In genomic region chr5:24575948-24576347, GRCm38 (mm10) we compare ENCODE assay signal across 11 mouse cellular contexts. TPM values are rescaled to one million over a fixed set of nuclear protein-coding genes. Genes with fewer than 3 reads are reported as not detected.
A peak's percentile ranks its signal among the peaks of the same experiment; 100 is the strongest.
DNase-seq lines count a peak whose midpoint lies in the region; ATAC-seq and TF ChIP-seq lines count a peak whose summit lies in the region.
"Had no signal": no experiment of that assay in that cellular context is flagged by ENCODE, and none has a peak within 500 bp of the region (broad histone marks: within the 10 kb centered on the region; RNA-seq: fewer than 3 reads in every experiment).

No protein-coding gene starts in this region.

- peaks cover 12% of the 10 kb centered on the region; the same call in 1 of the 2 replicates for H3K4me1 ChIP-seq in heart, postnatal 0 days (ENCODE audit: control insufficient read depth, insufficient read depth)
- H3K4me1 ChIP-seq in heart, adult 2 months (ENCODE audit: control insufficient read depth, insufficient read depth, low read length), result peaks cover 4% of the 10 kb centered on the region
- peaks cover 18% of the 10 kb centered on the region for H3K4me1 ChIP-seq in hindbrain, embryonic 15.5 days (replicated peaks)
- peaks cover 8% of the 10 kb centered on the region for H3K4me1 ChIP-seq in midbrain, embryonic 14.5 days (ENCODE audit: control insufficient read depth, insufficient read depth, low read length)

- no peak for TF ChIP-seq POLR2A in heart, adult 2 months (IDR thresholded peaks at IDR 0.05; ENCODE audit: insufficient read depth, low read depth, low read length)

- 0 out of 2 replicates have a peak, but pooled peaks cover 2% of the 10 kb centered on the region for H3K79me2 ChIP-seq in heart, adult 2 months (replicated peaks; ENCODE audit: control insufficient read depth, insufficient read depth, low read length)

- H3K4me2 ChIP-seq in heart, postnatal 0 days (ENCODE audit: low read depth, low read length), result peak overlapping the region; percentile 72
- peak overlapping the region; percentile 86 for H3K4me2 ChIP-seq in hindbrain, embryonic 15.5 days
- H3K4me2 ChIP-seq in midbrain, embryonic 14.5 days (ENCODE audit: low read length), result peak overlapping the region; percentile 85

- 87% methylated on average over 1 of the region's 1 CpGs for WGBS in heart, postnatal 0 days
- WGBS in heart, adult 2 months, result 78% methylated on average over 1 of the region's 1 CpGs
- WGBS in hindbrain, embryonic 15.5 days, result 77% methylated on average over 1 of the region's 1 CpGs
- 90% methylated on average over 1 of the region's 1 CpGs for WGBS in midbrain, embryonic 14.5 days

- no peaks in the 10 kb centered on the region for H3K9me3 ChIP-seq in heart, postnatal 0 days (replicated peaks; ENCODE audit: control insufficient read depth, low read length)
- no peaks in the 10 kb centered on the region for H3K9me3 ChIP-seq in hindbrain, embryonic 15.5 days
- H3K9me3 ChIP-seq in midbrain, embryonic 14.5 days (ENCODE audit: control insufficient read depth, low read length), result no peaks in the 10 kb centered on the region

- intact Hi-C loops in heart, adult 2 months (cut with DNase I), result loop anchor here (2.0 to 5.0 kb wide), 3 partner anchors 27 to 154 kb away; partner anchors contain the start of genes Asb10, Cdk5 and Slc4a2

- TF ChIP-seq EP300 in heart, postnatal 0 days (IDR thresholded peaks at IDR 0.05; ENCODE audit: low read depth), result no peak
- TF ChIP-seq EP300 in heart, adult 2 months (IDR thresholded peaks at IDR 0.05; ENCODE audit: insufficient read depth, low read depth, low read length), result no peak

- H3K27ac ChIP-seq in heart, postnatal 0 days (ENCODE audit: low read depth), result no peak overlapping the region
- no peak overlapping the region for H3K27ac ChIP-seq in heart, adult 2 months
- H3K27ac ChIP-seq in hindbrain, embryonic 15.5 days (replicated peaks), result no peak overlapping the region
- no peak overlapping the region for H3K27ac ChIP-seq in midbrain, embryonic 14.5 days (replicated peaks; ENCODE audit: low read depth, low read length)

- no peak for DNase-seq in heart, postnatal 0 days (ENCODE audit: low spot score)
- no peak for DNase-seq in heart, adult 2 months
- DNase-seq in MEL-GATA-1-ER (ENCODE audit: extremely low read depth, low read depth), result peak; percentile 71
- no peak for DNase-seq in midbrain, embryonic 14.5 days
- no peak for DNase-seq in spleen, adult 18-20 months
- DNase-seq in frontal cortex, postnatal 36 days (ENCODE audit: low spot score in 2 of 2), result no peak
- no peak for DNase-seq in spleen, postnatal 14 days (ENCODE audit: low spot score in 2 of 2)
- DNase-seq: kidney, adult 11 months; thymus, postnatal 4 days had no signal

- ATAC-seq in heart, postnatal 0 days (ENCODE audit: insufficient read depth, low read depth), result no peak
- no peak for ATAC-seq in hindbrain, embryonic 15.5 days (ENCODE audit: low FRiP score, low read depth)
- ATAC-seq in midbrain, embryonic 14.5 days (ENCODE audit: low FRiP score, low TSS enrichment), result no peak
- ATAC-seq: Patski had no signal

- H3K27me3 ChIP-seq in heart, postnatal 0 days (ENCODE audit: control insufficient read depth, insufficient read depth, low read length), result no peaks in the 10 kb centered on the region
- no peaks in the 10 kb centered on the region for H3K27me3 ChIP-seq in heart, adult 2 months (ENCODE audit: control insufficient read depth, insufficient read depth, low read length)
- no peaks in the 10 kb centered on the region for H3K27me3 ChIP-seq in hindbrain, embryonic 15.5 days
- no peaks in the 10 kb centered on the region for H3K27me3 ChIP-seq in midbrain, embryonic 14.5 days (ENCODE audit: control insufficient read depth, insufficient read depth, low read length)
- H3K27me3 ChIP-seq: Patski had no signal

- no peak overlapping the region for H3K4me3 ChIP-seq in heart, postnatal 0 days (ENCODE audit: low read depth, low read length)
- H3K4me3 ChIP-seq in heart, adult 2 months, result no peak overlapping the region
- H3K4me3 ChIP-seq in hindbrain, embryonic 15.5 days, result 0 out of 2 replicates have a peak overlapping the region, but pooled peaks have one; percentile 90
- H3K4me3 ChIP-seq in midbrain, embryonic 14.5 days (replicated peaks; ENCODE audit: low read depth, low read length), result 0 out of 2 replicates have a peak overlapping the region, but pooled peaks have one; percentile 79

- TF ChIP-seq CTCF in heart, postnatal 0 days (IDR thresholded peaks at IDR 0.05; ENCODE audit: low read depth), result no peak
- no peak for TF ChIP-seq CTCF in heart, adult 2 months (IDR thresholded peaks at IDR 0.05)

- H3K9ac ChIP-seq in heart, postnatal 0 days (replicated peaks; ENCODE audit: low read depth, low read length), result no peak overlapping the region
- no peak overlapping the region for H3K9ac ChIP-seq in heart, adult 2 months (ENCODE audit: low read depth, low read length)
- no peak overlapping the region for H3K9ac ChIP-seq in hindbrain, embryonic 15.5 days
- no peak overlapping the region for H3K9ac ChIP-seq in midbrain, embryonic 14.5 days (replicated peaks; ENCODE audit: low read length)

- peaks cover 42% of the 10 kb centered on the region for H3K36me3 ChIP-seq in heart, postnatal 0 days (replicated peaks; ENCODE audit: control insufficient read depth, insufficient read depth, low read length)
- H3K36me3 ChIP-seq in heart, adult 2 months (ENCODE audit: control insufficient read depth, insufficient read depth, low read length), result no peaks in the 10 kb centered on the region
- H3K36me3 ChIP-seq in hindbrain, embryonic 15.5 days, result peaks cover 34% of the 10 kb centered on the region
- peaks cover 42% of the 10 kb centered on the region for H3K36me3 ChIP-seq in midbrain, embryonic 14.5 days (ENCODE audit: control insufficient read depth, insufficient read depth, low read length)

RNA-seq across cellular contexts. Expression of gene Abcf2, which starts 1.3 kb away (rescaled TPM):
- 53.7 and 56.0 TPM in 2 replicates for total RNA-seq in heart, postnatal 0 days (2014; rRNA removed; ENCODE audit: low replicate concordance)
- polyA plus RNA-seq in heart, postnatal 0 days (2015; fragmentation: Nextera tagmentation; extraction: Ambion mirVana), result 46.0 and 49.6 TPM in 2 replicates
- total RNA-seq in heart, adult 2 months (2021), result 10 to 100 TPM; 52.5 to 55.8 TPM
- 43.3 and 57.2 TPM in 2 replicates for polyA plus RNA-seq in heart, adult 2 months (2012; rRNA removed)
- polyA plus RNA-seq in hindbrain, embryonic 15.5 days (2015; fragmentation: Nextera tagmentation; extraction: Ambion mirVana), result 78.7 and 82.1 TPM in 2 replicates
- polyA plus RNA-seq in midbrain, embryonic 14.5 days (2014; fragmentation: Nextera tagmentation; extraction: Ambion mirVana), result 79.3 and 88.1 TPM in 2 replicates

RNA-seq across cellular contexts. Expression of gene Chpf2, which starts 10.6 kb away (rescaled TPM):
- total RNA-seq in heart, postnatal 0 days (2014; rRNA removed; ENCODE audit: low replicate concordance), result 34.9 and 64.4 TPM in 2 replicates
- polyA plus RNA-seq in heart, postnatal 0 days (2015; fragmentation: Nextera tagmentation; extraction: Ambion mirVana), result 10.5 and 13.2 TPM in 2 replicates
- 1 to 10 TPM; 7.5 to 9.0 TPM for total RNA-seq in heart, adult 2 months (2021)
- polyA plus RNA-seq in heart, adult 2 months (2012; rRNA removed), result 9.9 and 12.3 TPM in 2 replicates
- polyA plus RNA-seq in hindbrain, embryonic 15.5 days (2015; fragmentation: Nextera tagmentation; extraction: Ambion mirVana), result 18.7 and 19.0 TPM in 2 replicates
- 12.4 and 19.4 TPM in 2 replicates for polyA plus RNA-seq in midbrain, embryonic 14.5 days (2014; fragmentation: Nextera tagmentation; extraction: Ambion mirVana)

RNA-seq across cellular contexts. Expression of gene 4931409K22Rik, which starts 19.3 kb away (rescaled TPM):
- not detected in 2 replicates for total RNA-seq in heart, postnatal 0 days (2014; rRNA removed; ENCODE audit: low replicate concordance)
- not detected in 2 replicates for polyA plus RNA-seq in heart, postnatal 0 days (2015; fragmentation: Nextera tagmentation; extraction: Ambion mirVana)
- not detected for total RNA-seq in heart, adult 2 months (2021)
- polyA plus RNA-seq in heart, adult 2 months (2012; rRNA removed), result 0.06 TPM in 1 of 2 replicates, not detected in the other
- 0.10 and 0.18 TPM in 2 replicates for polyA plus RNA-seq in hindbrain, embryonic 15.5 days (2015; fragmentation: Nextera tagmentation; extraction: Ambion mirVana)
- polyA plus RNA-seq in midbrain, embryonic 14.5 days (2014; fragmentation: Nextera tagmentation; extraction: Ambion mirVana), result not detected in 2 replicates
- polyA plus RNA-seq: Patski had no signal

RNA-seq across cellular contexts. Expression of gene Asb10, which starts 35.2 kb away (rescaled TPM):
- 34.4 and 44.0 TPM in 2 replicates for total RNA-seq in heart, postnatal 0 days (2014; rRNA removed; ENCODE audit: low replicate concordance)
- 20.8 and 24.3 TPM in 2 replicates for polyA plus RNA-seq in heart, postnatal 0 days (2015; fragmentation: Nextera tagmentation; extraction: Ambion mirVana)
- 10 to 100 TPM; 80.8 to 93.5 TPM for total RNA-seq in heart, adult 2 months (2021)
- polyA plus RNA-seq in heart, adult 2 months (2012; rRNA removed), result 138 and 163 TPM in 2 replicates
- 0.14 and 0.26 TPM in 2 replicates for polyA plus RNA-seq in hindbrain, embryonic 15.5 days (2015; fragmentation: Nextera tagmentation; extraction: Ambion mirVana)
- 0.09 and 0.12 TPM in 2 replicates for polyA plus RNA-seq in midbrain, embryonic 14.5 days (2014; fragmentation: Nextera tagmentation; extraction: Ambion mirVana)
- polyA plus RNA-seq: Patski had no signal

RNA-seq across cellular contexts. Expression of gene Smarcd3, which starts 48.3 kb away (rescaled TPM):
- 79.2 and 98.4 TPM in 2 replicates for total RNA-seq in heart, postnatal 0 days (2014; rRNA removed; ENCODE audit: low replicate concordance)
- polyA plus RNA-seq in heart, postnatal 0 days (2015; fragmentation: Nextera tagmentation; extraction: Ambion mirVana), result 33.9 and 36.9 TPM in 2 replicates
- total RNA-seq in heart, adult 2 months (2021), result 10 to 100 TPM; 58.7 to 61.8 TPM
- 60.2 and 61.0 TPM in 2 replicates for polyA plus RNA-seq in heart, adult 2 months (2012; rRNA removed)
- 134 and 138 TPM in 2 replicates for polyA plus RNA-seq in hindbrain, embryonic 15.5 days (2015; fragmentation: Nextera tagmentation; extraction: Ambion mirVana)
- polyA plus RNA-seq in midbrain, embryonic 14.5 days (2014; fragmentation: Nextera tagmentation; extraction: Ambion mirVana), result 158 and 199 TPM in 2 replicates

Comparison
In these comparisons a context has a peak if more than half of its experiments do, and no peak if none do; other contexts are left out.
1. H3K4me3 ChIP-seq: peak in hindbrain, embryonic 15.5 days (single experiment) and midbrain, embryonic 14.5 days (single experiment); none in heart, postnatal 0 days (single experiment) and heart, adult 2 months (single experiment).
2. Peak in every context shown above with its lines, with median percentiles within 50 percentile points of each other: H3K4me2 ChIP-seq.